Mouse (Mus musculus) myocyte (in vitro differentiated cells): ENCODE measurements around the gene Mlip. TPM values are rescaled to one million over a fixed set of nuclear protein-coding genes. Genes with fewer than 3 reads are reported as not detected.

ENCODE experiments used
- H3K27me3 ChIP-seq: one replicate; pipeline ENCODE4 v1.6.1; 2011; ENCODE audit not compliant: control insufficient read depth, insufficient read depth, insufficient read length
- H3K36me3 ChIP-seq: one replicate; pipeline ENCODE4 v1.6.1; 2011; ENCODE audit not compliant: control insufficient read depth, insufficient read depth
- H3K4me2 ChIP-seq: one replicate; pipeline ENCODE4 v1.6.1; 2011; ENCODE audit warnings: low read depth, control low read depth
- H3K4me3 ChIP-seq: one replicate; pipeline ENCODE4 v1.5.1; 2011; ENCODE audit warnings: mild to moderate bottlenecking, control low read depth, moderate library complexity
- H3K79me2 ChIP-seq: one replicate; pipeline ENCODE4 v1.6.1; 2011; ENCODE audit not compliant: control insufficient read depth, insufficient read depth
- H3ac ChIP-seq: one replicate; pipeline ENCODE4 v1.6.1; 2011; ENCODE audit not compliant: control insufficient read depth, insufficient read length
- CEBPB ChIP-seq: IDR thresholded peaks from 2 replicates; pipeline ENCODE4 v1.6.1; 2011; ENCODE audit warnings: mild to moderate bottlenecking, moderate library complexity; ENCODE audit not compliant: poor library complexity, insufficient read depth, severe bottlenecking
- E2F4 ChIP-seq: IDR thresholded peaks from one replicate; pipeline ENCODE4 v1.6.1; 2011; ENCODE audit warnings: mild to moderate bottlenecking, control low read depth, moderate library complexity; ENCODE audit not compliant: insufficient read depth
- MAX ChIP-seq: IDR thresholded peaks from one replicate; pipeline ENCODE4 v1.6.1; 2011; ENCODE audit warnings: low read depth, mild to moderate bottlenecking, control low read depth
- MYOD1 ChIP-seq, 3 experiments: IDR thresholded peaks; one replicate each; pipeline ENCODE4 v1.6.1; 2011; ENCODE audit warnings: control low read depth in 2 of 3, low read depth in 2 of 3, mild to moderate bottlenecking in 2 of 3, moderate library complexity in 1 of 3; ENCODE audit not compliant: insufficient read length in 2 of 3, control insufficient read depth in 1 of 3
- MYOG ChIP-seq, 3 experiments: IDR thresholded peaks; one replicate each; pipeline ENCODE4 v1.6.1; 2011; ENCODE audit warnings: control low read depth in 2 of 3, low read depth in 2 of 3, mild to moderate bottlenecking in 2 of 3; ENCODE audit not compliant: insufficient read length in 2 of 3, control insufficient read depth in 1 of 3, insufficient read depth in 1 of 3
- POLR2A ChIP-seq: IDR thresholded peaks from one replicate; pipeline ENCODE4 v1.6.1; 2011; ENCODE audit warnings: low read depth, mild to moderate bottlenecking, control low read depth, moderate library complexity; ENCODE audit not compliant: insufficient read length
- POLR2AphosphoS2 ChIP-seq: IDR thresholded peaks from one replicate; pipeline ENCODE4 v1.6.1; 2011; ENCODE audit warnings: low read depth, control low read depth; ENCODE audit not compliant: insufficient read length
- REST ChIP-seq: IDR thresholded peaks from one replicate; pipeline ENCODE4 v1.6.1; 2011; ENCODE audit warnings: mild to moderate bottlenecking, control low read depth, moderate library complexity; ENCODE audit not compliant: insufficient read depth, insufficient read length
- TCF12 ChIP-seq: IDR thresholded peaks from one replicate; pipeline ENCODE4 v1.6.1; 2011; ENCODE audit warnings: mild to moderate bottlenecking, control low read depth; ENCODE audit not compliant: poor library complexity, insufficient read depth, severe bottlenecking
- TCF3 ChIP-seq: IDR thresholded peaks from one replicate; pipeline ENCODE4 v1.6.1; 2011; ENCODE audit warnings: low read depth, control low read depth; ENCODE audit not compliant: insufficient read length
- USF1 ChIP-seq: IDR thresholded peaks from one replicate; pipeline ENCODE4 v1.6.1; 2011; ENCODE audit warnings: low read depth, mild to moderate bottlenecking, control low read depth, moderate library complexity
- polyA plus RNA-seq: library from polyadenylated mRNA; unstranded; fragments of >200 nt; fragmentation: generic; extraction: Trizol; gene quantifications from one replicate; pipeline ENCODE4 v1.2.1, GENCODE M21; 2012; ENCODE audit warnings: missing spikeins

Gene Mlip
- polyA plus RNA-seq, 1 experiment: 4.4 TPM

GRCm38 (mm10) chr9:77276451-77277154 is 76.2 kb downstream of the Mlip start:
- Histone ChIP-seq H3K79me2 (no peaks in the 10 kb centered on the region), H3K27me3 (no peaks in the 10 kb centered on the region), H3K36me3 (no peaks in the 10 kb centered on the region), H3ac (no peak overlapping the region), H3K4me3 (no peak overlapping the region), H3K4me2 (peak overlapping the region; percentile 15)
- TF ChIP-seq TCF3 (no peak), MYOG (IDR thresholded peaks at IDR 0.05; ENCODE audit: control insufficient read depth in 1 of 3, insufficient read depth in 1 of 3, insufficient read length in 2 of 3, low read depth in 2 of 3) (peak in 1 of 3 experiments; percentile 35)

GRCm38 (mm10) chr9:77272727-77273126 is 80.0 kb downstream of the Mlip start:
- no peaks in the 10 kb centered on the region for H3K79me2 ChIP-seq
- no peak overlapping the region for H3K4me2 ChIP-seq
- no peak overlapping the region for H3K4me3 ChIP-seq
- H3ac ChIP-seq: no peak overlapping the region
- H3K36me3 ChIP-seq: no peaks in the 10 kb centered on the region
- no peak for TF ChIP-seq MYOG (IDR thresholded peaks at IDR 0.05; ENCODE audit: control insufficient read depth in 1 of 3, insufficient read depth in 1 of 3, insufficient read length in 2 of 3, low read depth in 2 of 3)
- no peak for TF ChIP-seq POLR2A
- TF ChIP-seq REST: no peak
- no peak for TF ChIP-seq POLR2AphosphoS2
- TF ChIP-seq USF1: no peak
- TF ChIP-seq TCF12: no peak
- no peak for TF ChIP-seq CEBPB
- no peak for TF ChIP-seq MYOD1 (IDR thresholded peaks at IDR 0.05; ENCODE audit: control insufficient read depth in 1 of 3, insufficient read length in 2 of 3, low read depth in 2 of 3)
- H3K27me3 ChIP-seq: no peaks in the 10 kb centered on the region

- H3K36me3 ChIP-seq: no peaks in the 10 kb centered on the region
- H3K4me2 ChIP-seq: no peak overlapping the region
- no peak overlapping the region for H3K4me3 ChIP-seq
- H3ac ChIP-seq: no peak overlapping the region
- H3K27me3 ChIP-seq: no peaks in the 10 kb centered on the region
- TF ChIP-seq E2F4 (no peak), MYOG (IDR thresholded peaks at IDR 0.05; ENCODE audit: control insufficient read depth in 1 of 3, insufficient read depth in 1 of 3, insufficient read length in 2 of 3, low read depth in 2 of 3) (peak in 1 of 3 experiments; percentile 17), TCF12 (no peak), MYOD1 (IDR thresholded peaks at IDR 0.05; ENCODE audit: control insufficient read depth in 1 of 3, insufficient read length in 2 of 3, low read depth in 2 of 3) (peak in 1 of 3 experiments; percentile 31)
- no peaks in the 10 kb centered on the region for H3K79me2 ChIP-seq
Measured at GRCm38 (mm10) chr9:77265268-77266017, 87.3 kb downstream of the Mlip start.

GRCm38 (mm10) chr9:77259052-77259451 is 93.7 kb downstream of the Mlip start:
- H3K4me2 ChIP-seq: no peak overlapping the region
- H3ac ChIP-seq: no peak overlapping the region
- no peaks in the 10 kb centered on the region for H3K36me3 ChIP-seq
- no peak for TF ChIP-seq TCF3
- TF ChIP-seq CEBPB: no peak
- no peak for TF ChIP-seq REST
- TF ChIP-seq MYOD1 (IDR thresholded peaks at IDR 0.05; ENCODE audit: control insufficient read depth in 1 of 3, insufficient read length in 2 of 3, low read depth in 2 of 3): no peak
- no peak for TF ChIP-seq TCF12
- TF ChIP-seq POLR2AphosphoS2: no peak
- no peak for TF ChIP-seq MYOG (IDR thresholded peaks at IDR 0.05; ENCODE audit: control insufficient read depth in 1 of 3, insufficient read depth in 1 of 3, insufficient read length in 2 of 3, low read depth in 2 of 3)
- TF ChIP-seq USF1: no peak
- no peak for TF ChIP-seq E2F4
- no peaks in the 10 kb centered on the region for H3K79me2 ChIP-seq
- no peaks in the 10 kb centered on the region for H3K27me3 ChIP-seq
- H3K4me3 ChIP-seq: no peak overlapping the region

- Histone ChIP-seq H3K4me2 (no peak overlapping the region), H3K27me3 (no peaks in the 10 kb centered on the region), H3K36me3 (no peaks in the 10 kb centered on the region), H3K4me3 (no peak overlapping the region), H3K79me2 (no peaks in the 10 kb centered on the region), H3ac (no peak overlapping the region)
- TF ChIP-seq MAX (no peak), POLR2AphosphoS2 (no peak), TCF3 (no peak), TCF12 (no peak), USF1 (no peak), E2F4 (no peak), POLR2A (no peak), REST (no peak)
Measured at GRCm38 (mm10) chr9:77258265-77258664, 94.5 kb downstream of the Mlip start.
